Mouse (Mus musculus) stomach, postnatal 0 days (tissue): ENCODE data around the gene Oxnad1.

Experiments used
- CTCF ChIP-seq: IDR thresholded peaks from 2 replicates; pipeline ENCODE4 v1.5.1; 2016; ENCODE audit warnings: antibody characterized with exemption, low read depth, mild to moderate bottlenecking, moderate library complexity
- EP300 ChIP-seq: optimal IDR thresholded peaks from 2 replicates; pipeline ENCODE3; 2016; ENCODE audit warnings: antibody characterized with exemption

DNA sequence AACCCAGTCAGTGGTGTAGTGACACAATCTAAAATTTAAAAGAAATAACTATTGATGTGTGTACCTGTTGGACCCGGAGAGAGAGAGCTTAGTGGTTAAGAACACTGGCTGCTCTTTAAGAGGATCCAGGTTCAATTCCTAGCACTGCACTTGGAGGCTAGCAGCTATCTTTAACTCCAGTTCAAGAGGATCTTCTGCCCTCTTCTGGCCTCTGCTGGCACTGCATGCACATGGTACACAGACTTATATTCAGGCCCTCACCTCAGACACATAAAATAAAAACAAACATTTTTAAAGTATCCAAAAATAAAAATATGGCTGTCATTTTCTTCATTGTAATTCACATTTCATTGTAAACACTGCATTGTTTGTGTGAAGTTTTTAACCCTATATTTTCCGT lies 28.5 kb upstream of the Oxnad1 start:
- peak; percentile 53 for TF ChIP-seq CTCF
- no peak for TF ChIP-seq EP300
